Mouse (Mus musculus) intestine, postnatal 0 days (tissue): Measurements from ENCODE around the gene Cdk17. TPM values are rescaled to one million over a fixed set of nuclear protein-coding genes. Genes with fewer than 3 reads are reported as not detected.
"Not testable (repeated sequence)": the region's sequence is repeated elsewhere in the genome, so short reads cannot be mapped to it uniquely, and the experiment has no call there.

Source experiments
- ATAC-seq: fragments of 200-750 bp; cut with Nextera tagmentation; 2 replicates; pipeline ENCODE4 v1.8.0; 2017; ENCODE audit warnings: mild to moderate bottlenecking, moderate TSS enrichment, moderate library complexity
- H3K27ac ChIP-seq: fragments of 300-500 bp; sonication (generic); 2 replicates; pipeline ENCODE4 v1.5.1; 2014; ENCODE audit warnings: mild to moderate bottlenecking, low read depth, low read length, moderate library complexity
- H3K27me3 ChIP-seq: fragments of 300-500 bp; sonication (generic); replicated peaks from 2 replicates; pipeline ENCODE4 v1.6.1; 2014; ENCODE audit warnings: low read length, mixed read lengths; ENCODE audit not compliant: control insufficient read depth, insufficient read depth
- H3K36me3 ChIP-seq: fragments of 300-500 bp; sonication (generic); 2 replicates; pipeline ENCODE4 v1.6.1; 2014; ENCODE audit warnings: mild to moderate bottlenecking, moderate library complexity; ENCODE audit not compliant: control insufficient read depth, insufficient read depth
- H3K4me1 ChIP-seq: fragments of 300-500 bp; sonication (generic); replicated peaks from 2 replicates; pipeline ENCODE4 v1.6.1; 2014; ENCODE audit warnings: antibody characterized with exemption, low read length, mixed read lengths; ENCODE audit not compliant: control insufficient read depth, insufficient read depth
- H3K4me2 ChIP-seq: fragments of 300-500 bp; sonication (generic); replicated peaks from 2 replicates; pipeline ENCODE4 v1.6.1; 2014; ENCODE audit warnings: low read depth, mild to moderate bottlenecking, moderate library complexity
- H3K4me3 ChIP-seq: fragments of 300-500 bp; sonication (generic); 2 replicates; pipeline ENCODE4 v1.5.1; 2014; ENCODE audit warnings: low read depth, low read length
- H3K9ac ChIP-seq: fragments of 300-500 bp; sonication (generic); 2 replicates; pipeline ENCODE4 v1.6.1; 2014; ENCODE audit warnings: mild to moderate bottlenecking, low read depth, low read length
- H3K9me3 ChIP-seq: fragments of 300-500 bp; sonication (generic); 2 replicates; pipeline ENCODE4 v1.6.1; 2016; ENCODE audit warnings: mixed run types; ENCODE audit not compliant: control insufficient read depth
- CTCF ChIP-seq: sonication (generic); IDR thresholded peaks from 2 replicates; pipeline ENCODE4 v1.5.1; 2016; ENCODE audit warnings: low read depth, mild to moderate bottlenecking, control low read depth, antibody characterized with exemption, moderate library complexity
- WGBS: fragments of 180-500 bp; shearing (Covaris S2); extraction: QIAGEN DNeasy Blood & Tissue Kit; methylation state at CpG from one replicate; pipeline ENCODE4 v1.1.7; 2014; 5-methylcytosine and 5-hydroxymethylcytosine counted together
- polyA plus RNA-seq: library from polyadenylated mRNA; unstranded; fragments of >200 nt; fragmentation: Nextera tagmentation; extraction: Ambion mirVana; gene quantifications from 2 replicates; pipeline ENCODE4 v1.2.1, GENCODE M21; 2015

Cdk17 gene
- polyA plus RNA-seq, 1 experiment from 2014 or later, result 8.2 TPM

- no peak for TF ChIP-seq CTCF
- no peak for ATAC-seq
- no peak overlapping the region for H3K4me3 ChIP-seq
- 82% methylated on average over 10 of the region's 10 CpGs for WGBS
- H3K9ac ChIP-seq, result no peak overlapping the region
- H3K36me3 ChIP-seq, result no peaks in the 10 kb centered on the region
- no peak overlapping the region for H3K4me2 ChIP-seq
- no peaks in the 10 kb centered on the region; the same call in 1 of the 2 replicates for H3K4me1 ChIP-seq
- no peak overlapping the region for H3K27ac ChIP-seq
- H3K27me3 ChIP-seq, result no peaks in the 10 kb centered on the region
- H3K9me3 ChIP-seq, result no peaks in the 10 kb centered on the region
Measured at GRCm38 (mm10) chr10:93145088-93145487, 15.6 kb upstream of the Cdk17 start.

GRCm38 (mm10) chr10:93146601-93147000 is 14.1 kb upstream of the Cdk17 start:
- Histone ChIP-seq H3K36me3 (no peaks in the 10 kb centered on the region), H3K4me1 (no peaks in the 10 kb centered on the region; the same call in 1 of the 2 replicates), H3K27ac (no peak overlapping the region), H3K9ac (no peak overlapping the region), H3K4me3 (no peak overlapping the region), H3K9me3 (no peaks in the 10 kb centered on the region), H3K4me2 (no peak overlapping the region), H3K27me3 (no peaks in the 10 kb centered on the region)
- no peak for ATAC-seq
- 83% methylated on average over 4 of the region's 4 CpGs for WGBS
- TF ChIP-seq CTCF, result no peak

GRCm38 (mm10) chr10:93147691-93148090 is 13.0 kb upstream of the Cdk17 start:
- Histone ChIP-seq H3K4me3 (no peak overlapping the region), H3K9ac (no peak overlapping the region), H3K9me3 (no peaks in the 10 kb centered on the region), H3K36me3 (no peaks in the 10 kb centered on the region), H3K27ac (no peak overlapping the region), H3K4me2 (no peak overlapping the region), H3K27me3 (no peaks in the 10 kb centered on the region), H3K4me1 (no peaks in the 10 kb centered on the region; the same call in 1 of the 2 replicates)
- TF ChIP-seq CTCF, result no peak
- 73% methylated on average over 6 of the region's 6 CpGs for WGBS
- ATAC-seq, result no peak

GRCm38 (mm10) chr10:93149597-93149996 is 11.1 kb upstream of the Cdk17 start:
- no peaks in the 10 kb centered on the region for H3K27me3 ChIP-seq
- no peak overlapping the region for H3K4me3 ChIP-seq
- no peaks in the 10 kb centered on the region for H3K4me1 ChIP-seq
- WGBS, result 48% methylated on average over 1 of the region's 2 CpGs
- H3K36me3 ChIP-seq, result no peaks in the 10 kb centered on the region
- no peak for TF ChIP-seq CTCF
- H3K27ac ChIP-seq, result no peak overlapping the region
- H3K9me3 ChIP-seq, result no peaks in the 10 kb centered on the region
- no peak overlapping the region for H3K4me2 ChIP-seq
- no peak for ATAC-seq
- H3K9ac ChIP-seq, result no peak overlapping the region

DNA sequence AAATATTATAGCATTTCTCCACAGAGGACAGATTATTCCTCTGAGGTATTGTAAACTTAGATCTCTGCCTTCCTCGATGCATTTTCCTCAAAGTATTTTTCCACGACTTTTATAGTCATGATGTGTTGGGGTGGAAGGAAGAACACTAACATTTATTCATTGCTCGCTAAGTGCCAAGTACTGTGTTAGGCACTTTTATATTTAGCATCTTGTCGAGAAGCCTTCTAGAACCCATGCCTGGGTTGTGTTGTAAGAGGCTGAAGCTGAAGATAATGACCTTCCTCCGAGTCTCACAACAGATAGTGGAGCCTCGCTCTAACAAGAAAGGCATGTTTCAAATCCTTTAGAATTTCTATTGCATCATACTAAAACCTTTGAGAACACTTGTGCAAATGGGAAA is 8.9 kb upstream of the Cdk17 start:
- no peak for ATAC-seq
- no peak overlapping the region for H3K4me3 ChIP-seq
- no peak overlapping the region for H3K27ac ChIP-seq
- H3K27me3 ChIP-seq, result no peaks in the 10 kb centered on the region
- H3K4me1 ChIP-seq, result no peaks in the 10 kb centered on the region
- 51% methylated on average over 6 of the region's 6 CpGs for WGBS
- TF ChIP-seq CTCF, result no peak
- H3K4me2 ChIP-seq, result no peak overlapping the region
- no peaks in the 10 kb centered on the region for H3K36me3 ChIP-seq
- no peaks in the 10 kb centered on the region for H3K9me3 ChIP-seq
- no peak overlapping the region for H3K9ac ChIP-seq

DNA sequence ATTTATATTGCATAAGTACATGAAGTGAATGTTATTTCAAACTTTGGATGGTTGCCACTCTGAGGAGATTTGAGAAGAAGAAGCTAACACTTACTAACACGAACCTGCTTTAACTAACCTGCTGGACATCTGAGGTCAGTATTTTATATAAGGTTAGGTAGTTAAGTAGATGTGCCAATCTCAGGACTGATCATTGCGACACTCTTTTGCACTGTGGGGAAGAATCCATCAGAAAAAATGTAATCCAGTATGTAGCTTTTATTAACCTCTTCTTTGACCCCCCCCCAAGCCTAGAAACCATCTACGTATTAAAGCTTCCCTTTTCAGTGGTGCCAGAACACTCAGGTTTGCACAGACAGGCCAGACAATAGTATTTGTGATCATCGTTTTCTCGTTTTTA is 8.0 kb upstream of the Cdk17 start:
- H3K9ac ChIP-seq, result no peak overlapping the region
- ATAC-seq, result no peak
- H3K27me3 ChIP-seq, result no peaks in the 10 kb centered on the region
- H3K36me3 ChIP-seq, result no peaks in the 10 kb centered on the region
- no peak overlapping the region for H3K4me3 ChIP-seq
- no peak overlapping the region for H3K4me2 ChIP-seq
- no peaks in the 10 kb centered on the region for H3K9me3 ChIP-seq
- H3K27ac ChIP-seq, result no peak overlapping the region
- WGBS, result 78% methylated on average over 5 of the region's 5 CpGs
- no peaks in the 10 kb centered on the region for H3K4me1 ChIP-seq
- no peak for TF ChIP-seq CTCF

DNA sequence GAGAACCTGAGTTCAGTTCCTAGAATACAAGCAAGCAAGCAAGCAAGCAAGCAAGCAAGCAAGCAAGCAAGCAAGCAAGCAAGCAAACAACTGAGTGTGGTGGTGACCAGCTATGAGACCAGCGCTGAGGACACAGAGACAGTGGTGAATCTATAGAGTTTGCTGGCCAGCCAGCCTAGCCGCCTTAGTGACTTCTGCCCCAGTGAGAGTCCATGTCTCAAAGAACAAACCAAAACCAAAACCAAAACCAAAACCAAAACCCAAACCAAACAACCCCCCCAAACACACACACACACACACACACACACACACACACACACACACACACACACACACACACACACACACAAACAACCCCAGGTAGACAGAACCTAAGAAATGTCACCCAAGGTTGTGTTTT is 7.3 kb upstream of the Cdk17 start:
- not testable (repeated sequence) for H3K36me3 ChIP-seq, H3K4me3 ChIP-seq, H3K4me2 ChIP-seq, H3K27ac ChIP-seq, H3K27me3 ChIP-seq, ATAC-seq, H3K9ac ChIP-seq, H3K4me1 ChIP-seq, H3K9me3 ChIP-seq
- 89% methylated on average over 2 of the region's 2 CpGs for WGBS
